8 mouse cellular contexts compared by ENCODE assay signal in genomic region chr1:61639114-61640093, GRCm38 (mm10). TPM values are rescaled to one million over a fixed set of nuclear protein-coding genes. Genes with fewer than 3 reads are reported as not detected.
DNase-seq lines count a peak whose midpoint lies in the region; TF ChIP-seq lines count a peak whose summit lies in the region.

No protein-coding gene starts in this region.

- DNase-seq in right cerebral cortex, postnatal 14 days, result peak; percentile 7
- no peak for DNase-seq in right cerebral cortex, postnatal 25 days
- peak; percentile 16 for DNase-seq in heart, adult 8-10 months (ENCODE audit: low spot score)
- DNase-seq in kidney, adult 18-20 months, result peak; percentile 67
- peak; percentile 54 for DNase-seq in lung, adult 2 months
- DNase-seq in retina, postnatal 1 day, result peak; percentile 61
- no peak for DNase-seq in cerebellum, adult 11-12 months

- H3K4me1 ChIP-seq in brown adipose tissue, adult 24 weeks (ENCODE audit: control insufficient read depth, insufficient read depth, insufficient read length, low read length), result peaks cover 4% of the 10 kb centered on the region; the same call in 1 of the 2 replicates
- H3K4me1 ChIP-seq in lung, adult 2 months (ENCODE audit: control insufficient read depth, insufficient read depth, low read length), result peaks cover 7% of the 10 kb centered on the region

- TF ChIP-seq POLR2A in lung, adult 2 months (IDR thresholded peaks at IDR 0.05; ENCODE audit: borderline replicate concordance, extremely low read depth, low read depth, low read length), result no peak

- H3K4me3 ChIP-seq in brown adipose tissue, adult 24 weeks (ENCODE audit: insufficient read depth, low read depth, low read length), result peak overlapping the region; percentile 98
- peak overlapping the region; percentile 98 for H3K4me3 ChIP-seq in lung, adult 2 months (replicated peaks; ENCODE audit: extremely low read depth, low read depth, low read length)

- 0 out of 2 replicates have a peak overlapping the region, but pooled peaks have one; percentile 7 for H3K27ac ChIP-seq in brown adipose tissue, adult 24 weeks (replicated peaks; ENCODE audit: low read depth, low read length)

- 3% methylated on average over 40 of the region's 40 CpGs for WGBS in lung, adult 2 months

- no peak for TF ChIP-seq CTCF in lung, adult 2 months (IDR thresholded peaks at IDR 0.05; ENCODE audit: insufficient read depth, low read length)

RNA-seq across cellular contexts. Expression of gene Pard3b, which starts 0.8 kb away (rescaled TPM):
- 3.0 and 3.3 TPM in 2 replicates for polyA plus RNA-seq in brown adipose tissue, adult 24 weeks (2012; ENCODE audit: insufficient read depth, insufficient read length, missing spikeins)
- total RNA-seq in heart, adult 8-10 months (2022), result 10 to 100 TPM; 14.1 to 15.8 (median 15.0) TPM
- polyA plus RNA-seq in lung, adult 2 months (2012; rRNA removed), result 5.7 and 9.3 TPM in 2 replicates

Comparison
In these comparisons a context has a peak if more than half of its experiments do, and no peak if none do; other contexts are left out.
1. DNase-seq: peak in right cerebral cortex, postnatal 14 days (single experiment), heart, adult 8-10 months (single experiment), kidney, adult 18-20 months (single experiment), lung, adult 2 months (single experiment) and retina, postnatal 1 day (single experiment); none in right cerebral cortex, postnatal 25 days (single experiment) and cerebellum, adult 11-12 months (single experiment).